Mouse (Mus musculus): Measurements from ENCODE around the gene Slc24a5.

- no peak for TF ChIP-seq CTCF (IDR thresholded peaks at IDR 0.05; ENCODE audit: low read depth)
- TF ChIP-seq EP300 (IDR thresholded peaks at IDR 0.05; ENCODE audit: low read depth): no peak
These were observed 54.9 kb downstream of the Slc24a5 start for GRCm38 (mm10) chr2:125122624-125123476.
